Mouse (Mus musculus) c-Kit-positive CD71-positive TER-119-positive erythroid progenitor cells, embryonic 14.5 days (primary cell): Measurements from ENCODE around the gene Ranbp17.

ENCODE experiments used
- DNase-seq: peaks from one replicate; pipeline ENCODE4 v3.0.0-alpha.2; 2013; ENCODE audit warnings: low spot score

Gene Ranbp17

GRCm38 (mm10) chr11:33404651-33405050 is 108.9 kb downstream of the Ranbp17 start:
- no peak for DNase-seq

GRCm38 (mm10) chr11:33399346-33399745 is 114.2 kb downstream of the Ranbp17 start:
- DNase-seq: no peak

- DNase-seq: no peak
Observed at GRCm38 (mm10) chr11:33398701-33399100, 114.8 kb downstream of the Ranbp17 start.

GRCm38 (mm10) chr11:33396275-33396674 is 117.3 kb downstream of the Ranbp17 start:
- DNase-seq: no peak

- no peak for DNase-seq
Observed at GRCm38 (mm10) chr11:33394093-33394492, 119.5 kb downstream of the Ranbp17 start.

DNA sequence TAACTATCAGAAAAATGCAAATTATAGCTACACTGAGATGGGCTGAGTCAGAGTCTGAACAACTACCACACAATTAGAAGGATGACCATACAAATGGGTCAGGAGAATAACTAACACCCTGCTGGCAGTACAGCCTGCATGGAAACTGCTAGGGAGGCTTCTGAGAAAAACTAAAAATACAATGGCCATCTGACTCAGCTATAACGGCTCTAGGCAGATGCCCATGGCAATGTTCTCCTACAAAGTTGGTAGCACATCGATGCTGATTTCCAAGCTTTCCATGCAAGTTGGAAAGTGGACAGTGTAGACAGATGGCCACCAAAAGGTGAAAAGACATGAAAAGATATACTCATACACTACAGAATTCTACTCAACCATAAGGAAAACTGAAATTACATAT is 124.9 kb downstream of the Ranbp17 start:
- no peak for DNase-seq

GRCm38 (mm10) chr11:33361867-33362266 is 151.7 kb downstream of the Ranbp17 start:
- DNase-seq: no peak

DNA sequence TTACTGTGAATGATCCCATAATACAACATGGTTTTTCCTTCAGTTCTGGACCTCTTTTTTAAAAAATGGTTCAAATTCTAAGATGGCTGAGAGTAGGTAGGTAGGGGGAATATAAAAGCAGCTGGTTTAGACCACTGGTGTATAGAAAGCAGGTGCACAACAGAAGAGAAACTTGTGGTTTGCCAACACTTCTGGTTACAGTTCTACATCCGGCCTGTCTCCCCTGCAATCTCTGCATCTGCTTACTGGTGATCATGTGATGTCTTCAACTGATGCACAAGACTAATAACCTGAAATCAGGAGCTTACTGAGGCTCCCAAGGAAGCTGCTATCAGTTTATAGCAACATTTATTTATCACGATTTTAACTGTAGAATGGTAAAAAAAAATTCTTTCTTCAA is 164.3 kb downstream of the Ranbp17 start:
- DNase-seq: no peak

- DNase-seq: no peak
Observed at GRCm38 (mm10) chr11:33342061-33342460, 171.5 kb downstream of the Ranbp17 start.

DNA sequence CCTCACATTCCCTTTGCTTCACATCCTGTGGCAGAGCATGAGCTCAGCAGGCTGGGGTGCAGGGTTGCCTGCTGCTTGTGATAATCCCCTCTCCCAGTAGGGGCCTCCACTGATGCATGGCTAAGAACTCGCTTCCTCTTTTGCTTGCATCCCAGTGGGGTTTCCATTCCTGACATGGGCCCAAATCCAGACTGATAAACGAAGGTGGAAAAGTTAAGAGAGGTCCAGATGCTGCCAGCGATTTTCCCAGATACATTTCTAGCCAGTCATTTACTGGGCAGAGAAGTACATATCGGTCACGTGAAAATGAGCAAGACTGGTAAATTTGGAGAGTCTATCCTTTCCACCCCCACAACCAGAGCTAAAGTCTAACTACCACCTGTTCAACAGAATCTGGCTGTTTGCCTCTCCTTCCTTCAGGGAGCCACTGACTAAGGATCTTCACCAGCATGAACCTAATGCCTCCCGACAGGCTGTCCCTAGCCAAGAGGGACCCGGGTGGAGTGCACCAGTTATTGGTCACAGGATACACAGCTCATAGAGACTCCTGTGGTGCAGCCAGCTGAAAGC is 176.9 kb downstream of the Ranbp17 start:
- no peak for DNase-seq

- DNase-seq: no peak
Observed at GRCm38 (mm10) chr11:33335616-33336015, 177.9 kb downstream of the Ranbp17 start.

DNA sequence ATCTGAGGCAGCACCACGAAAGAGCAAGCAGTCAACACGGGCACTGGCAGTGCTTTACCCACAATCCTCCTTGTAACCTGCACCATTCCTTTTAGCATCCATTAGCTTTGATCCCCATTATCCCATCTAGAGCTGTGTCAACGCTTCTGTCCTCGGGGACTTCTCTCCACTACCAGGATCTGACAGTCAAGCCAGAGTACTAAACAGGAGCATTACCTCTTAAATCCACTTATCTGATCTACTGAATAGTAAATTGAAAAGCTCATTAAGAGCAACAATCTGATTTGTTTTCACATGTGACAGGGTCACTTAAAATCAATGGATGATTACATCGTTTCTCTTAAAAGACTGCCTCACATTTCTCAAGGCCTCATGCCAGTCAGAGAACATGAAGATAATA is 181.4 kb downstream of the Ranbp17 start:
- no peak for DNase-seq

- no peak for DNase-seq
Observed at GRCm38 (mm10) chr11:33319006-33319611, 194.4 kb downstream of the Ranbp17 start.

DNA sequence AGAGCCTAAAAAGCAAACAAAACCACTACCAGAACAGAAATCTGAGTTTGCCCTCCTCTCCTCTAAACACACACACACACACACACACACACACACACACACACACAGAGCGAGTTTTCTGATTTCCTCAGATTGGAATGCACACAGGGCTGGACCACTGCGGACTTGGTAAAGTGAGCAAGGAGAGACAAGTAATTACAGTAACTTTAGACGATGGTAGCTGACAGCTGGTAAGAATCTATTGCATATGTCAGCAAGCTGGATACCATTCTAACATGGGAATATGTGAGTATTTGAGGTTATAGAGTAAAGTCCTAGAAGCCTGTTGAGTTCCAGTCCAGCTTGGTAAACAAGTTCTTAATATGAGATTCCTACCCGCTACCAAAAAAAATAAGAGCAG is 204.0 kb downstream of the Ranbp17 start:
- DNase-seq: no peak

GRCm38 (mm10) chr11:33300859-33301258 is 212.7 kb downstream of the Ranbp17 start:
- DNase-seq: no peak

DNA sequence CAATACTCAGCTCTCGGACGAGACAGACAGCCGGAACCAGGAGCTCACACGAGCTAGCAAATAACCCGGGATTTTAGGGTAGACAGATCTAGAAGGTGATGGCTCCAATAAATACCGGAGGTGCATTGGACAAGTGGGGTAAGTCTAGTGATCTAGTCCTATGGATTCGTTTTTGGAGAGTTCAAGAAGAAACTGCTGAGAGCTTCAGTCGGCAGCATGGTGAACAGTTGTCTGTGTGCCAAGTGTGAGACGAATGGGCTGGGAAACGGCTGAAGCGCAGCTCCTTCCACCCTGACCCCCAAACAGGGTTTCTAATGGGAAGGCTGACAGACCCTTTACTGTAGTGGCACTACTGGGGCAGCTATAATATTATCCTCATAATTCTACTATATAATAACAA is 214.2 kb downstream of the Ranbp17 start:
- DNase-seq: no peak

DNA sequence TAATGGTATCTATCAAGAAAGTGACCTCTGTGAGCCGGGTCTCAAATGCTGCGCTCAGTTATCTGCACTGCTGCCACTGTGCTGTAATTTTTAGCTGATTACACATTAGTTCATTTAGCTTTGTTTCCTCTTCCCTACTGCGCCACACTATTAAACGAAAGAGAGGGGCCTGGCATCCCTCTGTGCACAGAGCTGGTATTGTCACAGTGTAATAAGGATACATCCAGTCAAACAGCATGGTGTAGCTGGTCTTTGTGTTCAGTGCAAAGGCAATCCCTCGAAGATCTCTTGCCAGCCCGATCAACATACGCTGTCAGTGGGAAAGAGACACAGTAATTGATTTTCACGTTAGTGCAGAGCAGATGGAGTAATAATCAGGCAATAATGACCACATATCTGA is 216.4 kb downstream of the Ranbp17 start:
- DNase-seq: no peak

- no peak for DNase-seq
Observed at GRCm38 (mm10) chr11:33295422-33295821, 218.1 kb downstream of the Ranbp17 start.

DNA sequence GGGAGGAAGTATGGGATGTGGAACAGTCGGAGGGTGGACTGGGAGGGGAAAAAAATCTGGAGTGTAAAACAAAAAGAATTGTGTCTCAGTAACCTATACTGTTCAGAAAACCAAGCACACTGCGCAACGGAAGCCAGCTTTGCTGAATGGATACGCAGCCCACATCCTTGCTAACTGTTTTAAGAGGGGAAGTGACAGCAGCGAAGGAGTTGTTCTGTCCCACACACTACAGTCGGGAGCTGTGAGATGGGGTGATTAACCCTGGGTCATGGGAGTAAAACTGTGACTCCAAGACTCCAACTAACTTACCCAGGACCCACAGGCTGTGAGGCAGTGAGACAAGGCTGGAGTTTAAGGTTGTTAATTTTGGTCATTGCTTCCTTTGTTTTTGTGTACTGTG is 219.5 kb downstream of the Ranbp17 start:
- no peak for DNase-seq

- DNase-seq: no peak
Observed at GRCm38 (mm10) chr11:33278571-33278970, 235.0 kb downstream of the Ranbp17 start.

DNA sequence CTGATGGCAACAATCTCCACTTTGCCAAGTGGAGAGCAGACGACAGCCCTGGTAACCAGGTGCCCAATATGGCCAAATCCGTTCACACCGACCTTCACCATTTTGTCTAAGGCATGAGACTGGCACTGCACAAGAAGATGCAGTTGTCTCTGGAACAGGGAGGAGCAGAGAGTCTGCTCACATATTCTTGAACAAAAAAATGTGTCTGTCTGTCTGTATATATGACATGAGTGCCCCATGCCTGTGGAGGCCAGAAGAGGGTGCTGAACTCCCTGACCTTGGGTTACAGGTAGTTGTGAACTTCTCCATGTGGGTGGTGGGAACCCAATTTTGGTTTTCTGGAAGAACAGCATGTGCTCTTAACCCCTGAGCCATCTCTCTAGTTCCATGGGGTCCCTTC is 236.9 kb downstream of the Ranbp17 start, which contains the start of gene Gm12117:
Gene Gm12117, minus strand, starts transcription at position 101 of the 400 bp plus-strand sequence.
- no peak for DNase-seq

GRCm38 (mm10) chr11:33274816-33275215 is 238.7 kb downstream of the Ranbp17 start:
- no peak for DNase-seq

- no peak for DNase-seq
Observed at GRCm38 (mm10) chr11:33274294-33274693, 239.3 kb downstream of the Ranbp17 start.

DNA sequence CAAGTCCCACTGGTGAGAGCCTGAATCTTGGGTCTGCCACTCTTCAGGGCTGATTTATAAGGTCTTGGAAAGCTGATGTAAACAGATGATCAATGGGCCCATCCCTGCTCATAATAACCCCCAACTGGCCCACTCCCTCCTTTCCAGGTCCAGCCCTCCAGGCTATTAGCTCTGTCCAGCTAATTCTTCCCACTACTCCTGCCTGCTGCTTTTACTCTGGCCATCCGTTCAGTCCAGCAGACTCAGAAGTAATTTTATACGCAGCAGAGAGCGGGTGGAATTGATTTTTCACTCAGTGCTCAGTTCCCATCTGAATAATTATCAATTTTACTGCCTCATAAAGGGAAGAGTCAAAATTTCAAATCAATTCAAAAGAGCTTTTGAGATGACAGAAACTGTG is 273.3 kb downstream of the Ranbp17 start:
- no peak for DNase-seq
